Mouse (Mus musculus) liver, embryonic 14.5 days (tissue): ENCODE measurements around the gene Gm26620.

Experiments used
- CTCF ChIP-seq: IDR thresholded peaks from 2 replicates; pipeline ENCODE4 v1.5.1; 2016; ENCODE audit warnings: antibody characterized with exemption, low read depth, control low read depth
- EP300 ChIP-seq: IDR thresholded peaks from 2 replicates; pipeline ENCODE4 v1.6.1; 2016; ENCODE audit warnings: antibody characterized with exemption, low read depth

- TF ChIP-seq CTCF: no peak
- no peak for TF ChIP-seq EP300
Observed at GRCm38 (mm10) chr1:170864754-170865153, 20.1 kb upstream of the Gm26620 start.
